Mouse (Mus musculus) cerebral cortex, adult 2 months (tissue): ENCODE measurements around the gene Rsph3b.

Source experiments
- WGBS: fragments of 180-500 bp; shearing (Covaris S2); methylation state at CpG from one replicate; pipeline ENCODE4 v1.1.7; 2018; 5-methylcytosine and 5-hydroxymethylcytosine counted together

Rsph3b gene

GRCm38 (mm10) chr17:6947984-6948768 is at the start of gene Rsph3b:
Gene Rsph3b (minus strand): TSS chr17:6948682.
- WGBS, result under 1% methylated on average over 72 of the region's 73 CpGs

- WGBS, result 62% methylated on average over 2 of the region's 7 CpGs
Observed at GRCm38 (mm10) chr17:6997778-6998490, 49.5 kb upstream of the Rsph3b start.

GRCm38 (mm10) chr17:6996826-6997225 is 48.3 kb upstream of the Rsph3b start:
- WGBS, result 87% methylated on average over 8 of the region's 8 CpGs

GRCm38 (mm10) chr17:6995504-6995903 is 47.0 kb upstream of the Rsph3b start:
- no CpG with 5 or more reads among the region's 6 CpGs for WGBS

GRCm38 (mm10) chr17:6986118-6986517 is 37.6 kb upstream of the Rsph3b start:
- WGBS, result 86% methylated on average over 1 of the region's 1 CpGs

GRCm38 (mm10) chr17:6980144-6980543 is 31.7 kb upstream of the Rsph3b start:
- WGBS, result 95% methylated on average over 5 of the region's 8 CpGs

GRCm38 (mm10) chr17:6979380-6979779 is 30.9 kb upstream of the Rsph3b start:
- WGBS, result 17% methylated on average over 5 of the region's 5 CpGs

GRCm38 (mm10) chr17:6978287-6979248 is 30.1 kb upstream of the Rsph3b start, which contains the start of gene Gm49721:
Gene Gm49721 (plus strand): TSS chr17:6978904.
- 5% methylated on average over 47 of the region's 68 CpGs for WGBS

GRCm38 (mm10) chr17:6974985-6975384 is 26.5 kb upstream of the Rsph3b start:
- WGBS, result 45% methylated on average over 3 of the region's 3 CpGs

GRCm38 (mm10) chr17:6972836-6973396 is 24.4 kb upstream of the Rsph3b start:
- 61% methylated on average over 4 of the region's 4 CpGs for WGBS

- WGBS, result 91% methylated on average over 8 of the region's 8 CpGs
Observed at GRCm38 (mm10) chr17:6971238-6971637, 22.8 kb upstream of the Rsph3b start.

GRCm38 (mm10) chr17:6970334-6970733 is 21.9 kb upstream of the Rsph3b start, which contains the start of gene Rnaset2b:
Gene Rnaset2b (plus strand): TSS chr17:6970634.
- WGBS, result 100% methylated on average over 1 of the region's 8 CpGs

GRCm38 (mm10) chr17:6967673-6968072 is 19.2 kb upstream of the Rsph3b start:
- 56% methylated on average over 1 of the region's 1 CpGs for WGBS

GRCm38 (mm10) chr17:6965364-6965763 is 16.9 kb upstream of the Rsph3b start:
- WGBS, result 14% methylated on average over 6 of the region's 6 CpGs

- WGBS, result 58% methylated on average over 4 of the region's 4 CpGs
Observed at GRCm38 (mm10) chr17:6962936-6963335, 14.5 kb upstream of the Rsph3b start.

GRCm38 (mm10) chr17:6962339-6962738 is 13.9 kb upstream of the Rsph3b start:
- WGBS, result 80% methylated on average over 4 of the region's 6 CpGs

- 2% methylated on average over 21 of the region's 48 CpGs for WGBS
Observed at GRCm38 (mm10) chr17:6961181-6962000, 12.9 kb upstream of the Rsph3b start.

GRCm38 (mm10) chr17:6960776-6961175 is 12.3 kb upstream of the Rsph3b start, which contains the start of gene Tagap1:
Gene Tagap1 (minus strand): TSS chr17:6961156.
- under 1% methylated on average over 41 of the region's 51 CpGs for WGBS

- under 1% methylated on average over 12 of the region's 12 CpGs for WGBS
Observed at GRCm38 (mm10) chr17:6960349-6960748, 11.9 kb upstream of the Rsph3b start.

- WGBS, result 46% methylated on average over 5 of the region's 6 CpGs
Observed at GRCm38 (mm10) chr17:6959543-6960259, 11.2 kb upstream of the Rsph3b start.
